Mouse (Mus musculus): ENCODE measurements around the gene Fdxacb1. TPM values are rescaled to one million over a fixed set of nuclear protein-coding genes. Genes with fewer than 3 reads are reported as not detected.

Gene Fdxacb1
- total RNA-seq, 4 experiments from 2014 or later, result 5.4 to 10.9 (median 6.7) TPM

DNA sequence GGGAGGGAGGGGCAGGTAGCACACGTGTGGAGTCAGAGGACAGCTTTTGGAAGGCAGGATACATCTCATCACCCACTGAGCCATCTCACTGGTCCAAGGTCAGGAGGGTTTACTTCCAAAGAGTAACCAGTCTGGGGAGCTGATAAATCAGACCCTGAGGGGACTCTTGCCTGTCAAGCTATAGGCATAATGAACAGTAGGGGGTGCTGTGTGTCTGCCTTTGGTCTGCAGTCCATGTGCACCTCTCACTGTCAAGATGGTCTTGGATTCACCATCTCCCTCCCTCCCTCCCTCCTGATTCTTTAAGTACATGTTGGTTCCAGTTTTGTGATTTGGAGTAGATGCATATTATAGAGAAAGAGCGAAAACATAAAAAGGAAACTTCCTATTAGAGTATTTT, 32.9 kb downstream of the Fdxacb1 start:
- no peak for DNase-seq (ENCODE audit: low spot score in 2 of 2)

DNA sequence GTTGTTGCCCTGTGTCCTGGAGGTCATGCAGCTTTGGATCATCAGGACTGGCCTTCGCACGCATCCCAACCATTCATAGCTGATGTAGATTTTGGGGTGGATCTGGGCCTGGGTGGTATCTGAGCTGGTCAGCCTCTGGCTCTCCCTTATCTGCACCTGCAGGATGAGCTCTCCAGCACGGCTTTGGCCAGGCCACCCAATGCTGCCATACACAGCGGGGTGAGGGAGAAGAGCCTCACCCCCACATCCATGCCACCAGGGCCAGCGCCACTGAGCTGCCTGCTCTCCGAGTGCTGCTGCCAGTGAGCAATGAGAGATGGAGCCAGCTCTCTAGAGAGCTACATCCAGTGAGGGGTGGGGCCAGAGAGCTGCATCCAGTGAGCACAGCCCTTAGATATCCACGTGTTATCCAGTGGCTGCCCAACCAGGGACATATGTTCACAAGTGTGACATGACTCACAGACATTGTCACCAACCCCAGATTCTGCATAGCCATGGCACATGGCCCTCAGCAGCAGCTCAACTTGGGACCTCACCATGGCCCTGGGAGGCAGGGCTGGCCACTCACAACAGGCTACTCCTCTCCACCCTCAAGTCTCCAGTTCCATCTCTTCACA, 35.1 kb downstream of the Fdxacb1 start:
- DNase-seq (ENCODE audit: low spot score in 2 of 2), result no peak

DNA sequence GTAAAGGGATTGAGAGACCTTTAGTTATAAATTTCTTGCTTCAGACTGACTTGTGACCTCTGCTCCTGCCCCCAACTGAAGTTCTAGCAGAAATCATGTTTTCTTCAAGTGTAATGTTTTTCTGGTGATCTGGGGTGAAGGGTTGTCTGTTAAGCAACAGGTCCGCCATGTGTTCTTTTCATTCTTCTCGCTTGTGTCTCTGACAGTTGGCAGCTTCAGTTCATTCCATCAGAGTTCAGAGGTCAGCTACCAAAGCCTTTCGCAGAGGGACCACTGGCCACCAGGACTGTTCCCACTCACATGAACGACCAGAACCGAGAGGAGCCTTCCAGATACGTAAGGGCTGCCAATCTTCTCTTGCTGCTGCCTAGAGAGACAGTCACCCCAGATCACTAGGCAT, 40.4 kb downstream of the Fdxacb1 start:
- no peak for DNase-seq (ENCODE audit: low spot score in 2 of 2)

DNA sequence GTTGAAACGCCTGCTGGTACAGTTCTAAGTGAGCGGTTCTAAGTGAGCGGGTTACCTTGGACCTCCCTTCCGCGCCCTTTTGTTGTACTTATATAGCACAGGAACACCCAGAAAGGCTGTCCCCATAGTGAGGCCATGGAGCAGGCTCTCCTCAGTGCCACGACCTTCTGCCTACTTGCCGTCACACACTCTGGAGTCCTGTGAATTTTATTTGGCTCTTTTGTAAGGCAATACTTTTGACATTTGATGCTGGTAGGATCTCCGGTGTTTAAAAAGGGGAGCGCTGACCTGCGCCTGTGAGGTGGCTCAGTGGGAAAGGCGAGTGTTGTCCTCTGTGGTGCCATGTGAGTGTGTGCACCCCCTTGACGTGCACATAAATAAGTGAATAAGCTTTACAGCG, 41.1 kb downstream of the Fdxacb1 start:
- DNase-seq (ENCODE audit: low spot score in 2 of 2), result no peak

DNA sequence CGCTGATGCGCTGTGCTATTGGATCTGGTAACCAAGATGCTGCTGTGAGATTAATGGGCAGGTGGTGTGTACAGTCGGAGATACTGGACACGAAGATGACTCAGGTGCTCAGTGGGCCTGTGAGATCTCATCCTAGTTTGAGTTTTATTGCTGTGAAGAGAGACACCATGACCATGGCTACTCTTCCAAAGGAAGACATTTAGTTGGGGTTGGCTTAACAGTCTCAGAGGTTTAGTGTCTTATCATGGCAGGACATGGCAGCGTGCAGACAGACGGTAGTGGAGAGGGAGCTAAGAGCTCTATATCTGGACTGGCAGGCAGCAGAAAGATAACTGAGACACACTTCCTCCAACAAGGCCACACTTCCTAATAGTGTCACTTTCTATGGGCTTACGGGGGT, 43.2 kb downstream of the Fdxacb1 start:
- DNase-seq (ENCODE audit: low spot score in 2 of 2), result no peak

DNA sequence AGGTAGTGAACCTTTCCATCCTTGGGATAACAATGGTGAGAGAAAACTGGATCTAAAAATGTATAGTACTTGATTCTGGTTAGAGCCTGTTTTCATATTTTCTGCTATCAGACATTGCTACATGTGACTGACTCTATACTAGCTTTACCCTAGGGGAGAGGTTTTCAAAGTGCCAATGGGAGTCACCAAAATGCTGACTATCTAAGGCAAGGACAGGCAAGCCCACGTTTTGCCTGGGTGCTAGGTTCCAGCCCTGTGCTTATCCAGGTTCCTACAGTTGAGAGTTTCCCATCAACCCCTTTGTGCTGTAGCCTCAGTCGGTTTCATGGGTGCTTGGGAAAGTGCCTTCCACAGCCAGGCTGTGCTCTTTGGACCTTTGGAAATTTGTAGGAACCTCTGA, 43.7 kb downstream of the Fdxacb1 start:
- DNase-seq (ENCODE audit: low spot score in 2 of 2), result no peak

DNA sequence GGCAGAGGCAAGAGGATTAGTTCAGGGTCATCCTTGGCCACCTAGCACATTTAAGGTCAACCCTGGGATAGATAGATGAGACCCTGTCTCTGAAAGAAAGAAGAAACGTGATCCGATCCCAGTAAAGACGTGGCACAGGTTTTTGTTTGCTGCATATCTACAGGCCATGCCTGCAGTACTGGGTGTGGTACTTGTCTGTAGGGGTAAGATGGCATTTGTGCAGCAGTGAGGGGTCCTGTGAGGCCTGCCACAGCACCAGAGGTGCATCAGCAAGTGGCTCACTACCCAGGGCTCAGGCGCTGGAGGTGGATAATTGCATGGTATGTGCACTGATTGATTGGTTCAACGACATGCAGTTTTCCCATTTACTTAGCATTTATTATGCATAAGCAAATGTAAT, 45.8 kb downstream of the Fdxacb1 start:
- DNase-seq (ENCODE audit: low spot score in 2 of 2), result no peak

DNA sequence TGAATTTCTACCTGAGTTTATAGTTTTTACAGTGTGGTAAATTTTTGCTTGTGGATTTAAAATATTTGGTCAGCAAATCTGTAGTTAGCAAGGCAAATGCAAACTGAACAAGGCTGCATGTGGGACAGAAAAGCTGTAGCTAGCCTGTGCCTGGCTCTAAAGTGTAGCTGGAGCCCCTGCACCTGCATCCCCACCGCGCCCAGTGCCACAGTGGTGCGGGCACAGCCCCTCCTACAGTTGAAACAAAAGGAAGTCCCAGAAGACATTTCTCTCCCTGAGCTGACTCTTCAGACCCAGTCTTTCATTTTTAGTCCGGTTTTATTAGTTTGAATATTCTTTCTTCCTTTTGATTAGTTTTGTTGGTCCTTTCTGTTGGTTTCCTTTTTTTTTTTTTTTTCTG, 47.6 kb downstream of the Fdxacb1 start:
- no peak for DNase-seq (ENCODE audit: low spot score in 2 of 2)

DNA sequence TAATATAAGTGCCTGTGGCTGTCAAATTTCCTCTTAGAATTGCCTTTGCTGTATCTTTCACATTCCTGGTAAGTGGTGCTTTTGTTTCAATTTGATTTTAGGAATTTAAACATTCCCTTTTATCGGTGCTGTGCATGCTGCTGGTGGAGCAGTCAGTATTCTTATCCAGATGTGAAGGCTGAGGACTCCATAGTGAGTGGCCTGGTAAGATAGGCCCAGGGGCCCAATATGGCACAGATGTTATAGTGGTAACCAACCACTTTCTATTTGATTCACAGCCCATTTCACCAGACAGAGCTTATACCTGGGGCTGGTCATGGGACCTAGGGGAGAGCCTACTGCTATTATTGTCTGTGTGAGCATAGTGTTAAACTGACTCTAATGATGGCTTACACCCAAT, 48.5 kb downstream of the Fdxacb1 start:
- no peak for DNase-seq (ENCODE audit: low spot score in 2 of 2)

DNA sequence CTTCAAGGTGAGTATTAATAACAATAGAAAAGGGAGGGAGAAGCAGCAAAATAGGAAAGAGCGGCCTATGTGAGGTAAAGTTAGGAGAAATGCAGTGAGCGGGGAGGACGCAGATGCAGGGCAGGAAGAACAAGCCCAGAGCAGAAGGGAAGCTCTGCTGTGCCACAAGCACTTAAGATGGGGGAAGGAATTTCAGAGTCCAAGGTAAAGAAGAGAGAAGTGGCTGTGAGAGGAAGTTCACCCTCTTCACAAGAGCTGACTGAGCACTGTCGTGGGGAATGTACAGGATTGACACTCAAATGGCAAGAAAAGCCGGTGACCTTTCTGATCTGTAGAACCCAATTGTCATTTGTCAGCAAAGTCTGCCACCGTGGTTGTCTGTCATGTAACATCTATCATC, 50.0 kb downstream of the Fdxacb1 start:
- DNase-seq (ENCODE audit: low spot score in 2 of 2), result no peak

DNA sequence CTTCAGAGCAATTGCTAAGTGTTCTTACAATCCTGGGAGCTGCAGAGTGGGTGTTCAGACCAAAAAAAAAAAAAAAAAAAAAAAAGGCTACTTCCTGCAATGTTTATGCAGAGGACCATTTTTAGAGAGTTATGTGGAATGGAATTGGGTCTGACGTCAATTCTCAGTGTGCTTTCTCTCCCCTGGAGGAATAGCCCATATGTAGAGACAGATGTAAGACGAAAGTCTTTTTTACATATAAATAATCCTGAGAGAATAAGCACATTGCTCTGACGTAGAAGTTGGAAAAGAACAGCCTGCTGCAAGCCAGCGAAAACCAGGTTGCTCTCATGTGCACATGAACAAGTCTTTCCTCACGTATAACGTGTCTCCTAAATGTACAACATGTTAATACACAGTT, 51.7 kb downstream of the Fdxacb1 start:
- no peak for DNase-seq (ENCODE audit: low spot score in 2 of 2)

DNA sequence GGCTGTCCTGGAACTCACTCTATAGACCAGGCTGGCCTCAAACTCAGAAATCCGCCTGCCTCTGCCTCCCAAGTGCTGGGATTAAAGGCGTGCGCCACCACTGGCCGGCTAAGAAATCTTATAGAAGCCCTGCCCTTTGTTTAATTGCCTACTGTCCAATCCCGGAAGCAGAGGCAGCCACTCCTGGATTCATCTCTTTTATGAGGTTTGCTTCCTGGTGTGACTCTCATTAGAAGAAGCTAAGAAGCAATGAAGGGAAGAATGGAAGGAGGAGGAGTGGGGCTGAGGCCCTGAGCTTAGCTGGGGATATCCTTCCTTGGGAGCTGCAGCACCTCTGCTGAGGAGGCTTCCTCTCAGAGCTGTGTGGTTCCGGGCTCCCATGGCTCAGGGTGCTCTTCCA, 53.6 kb downstream of the Fdxacb1 start:
- no peak for DNase-seq (ENCODE audit: low spot score in 2 of 2)

DNA sequence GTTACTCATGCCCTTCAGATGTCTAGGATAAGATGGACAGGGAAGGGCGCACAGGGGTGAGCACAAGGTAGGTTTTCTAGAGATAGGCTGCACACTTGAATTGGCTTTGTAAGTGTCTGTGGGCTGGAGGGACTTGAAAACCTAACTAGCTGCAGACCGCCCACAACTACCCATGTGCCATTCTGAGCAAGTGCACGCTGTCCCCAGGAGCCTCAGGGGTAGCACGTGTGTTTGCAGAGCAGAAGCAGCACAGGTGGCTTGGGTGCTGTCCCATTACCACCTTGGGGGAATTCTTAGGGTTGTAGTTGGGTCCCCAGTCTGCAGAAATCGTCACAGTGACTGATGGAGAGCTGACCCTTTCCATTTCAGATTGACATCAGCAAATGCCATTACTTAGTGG, 54.2 kb downstream of the Fdxacb1 start:
- DNase-seq (ENCODE audit: low spot score in 2 of 2), result no peak

Other genes starting within 250 kb of the Fdxacb1 start
- 10 to 100 TPM; 34.3 to 38.0 (median 35.7) TPM for gene Pts, start 239.5 kb upstream of the Fdxacb1 start, total RNA-seq (2022)
- gene Il18, start 213.4 kb upstream of the Fdxacb1 start, total RNA-seq (2022), result 10 to 100 TPM; 25.3 to 29.3 (median 27.6) TPM
- gene Bco2, start 213.1 kb upstream of the Fdxacb1 start, total RNA-seq (2022), result 1 to 10 TPM; 3.2 to 5.4 (median 4.1) TPM
- gene Tex12, start 206.9 kb upstream of the Fdxacb1 start, total RNA-seq (2022), result not detected
- gene Sdhd, start 164.4 kb upstream of the Fdxacb1 start, total RNA-seq (2022), result 100 to 1,000 TPM; 108 to 126 (median 114) TPM
- 100 to 1,000 TPM; 182 to 219 (median 194) TPM for gene Timm8b, start 164.3 kb upstream of the Fdxacb1 start, total RNA-seq (2022)
- gene Pih1d2, start 150.9 kb upstream of the Fdxacb1 start, total RNA-seq (2022), result 1 to 10 TPM; 2.7 to 6.2 (median 5.7) TPM
- 10 to 100 TPM; 17.0 to 23.7 (median 19.5) TPM for gene Nkapd1, start 150.8 kb upstream of the Fdxacb1 start, total RNA-seq (2022)
- 100 to 1,000 TPM; 117 to 138 (median 125) TPM for gene Dlat, start 108.5 kb upstream of the Fdxacb1 start, total RNA-seq (2022)
- 100 to 1,000 TPM in 2 of 4 experiments, 10 to 100 TPM in 2; 67.3 to 107 (median 93.0) TPM for gene Dixdc1, start 28.7 kb upstream of the Fdxacb1 start, total RNA-seq (2022)
- gene 2310030G06Rik, start 21.7 kb upstream of the Fdxacb1 start, total RNA-seq (2022), result 1 to 10 TPM in 3 of 4 experiments, under 1 TPM in 1; 0.96 to 2.3 (median 1.8) TPM
- 100 to 1,000 TPM; 136 to 196 (median 167) TPM for gene Cryab, start 16.9 kb upstream of the Fdxacb1 start, total RNA-seq (2022)
- gene Hspb2, start 15.9 kb upstream of the Fdxacb1 start, total RNA-seq (2022), result 1 to 10 TPM in 2 of 4 experiments, under 1 TPM in 1, not detected in 1; 0.91 to 2.1 (median 1.5) TPM
- 10 to 100 TPM; 21.2 to 34.8 (median 31.2) TPM for gene Alg9, start 6.8 kb downstream of the Fdxacb1 start, total RNA-seq (2022)
- gene 1110032A03Rik, start 7.3 kb downstream of the Fdxacb1 start, total RNA-seq (2022), result 10 to 100 TPM; 23.3 to 33.3 (median 29.2) TPM
- gene Ppp2r1b, start 77.1 kb downstream of the Fdxacb1 start, total RNA-seq (2022), result 10 to 100 TPM; 17.0 to 20.1 (median 19.4) TPM
- gene Sik2, start 240.8 kb downstream of the Fdxacb1 start, total RNA-seq (2022), result 10 to 100 TPM; 34.7 to 40.4 (median 39.4) TPM

Data from layer of hippocampus, adult 8-10 months (tissue).